Mouse (Mus musculus): ENCODE measurements around the gene Ormdl3.
A peak's percentile ranks its signal among the peaks of the same experiment; 100 is the strongest.

The Ormdl3 gene

DNA sequence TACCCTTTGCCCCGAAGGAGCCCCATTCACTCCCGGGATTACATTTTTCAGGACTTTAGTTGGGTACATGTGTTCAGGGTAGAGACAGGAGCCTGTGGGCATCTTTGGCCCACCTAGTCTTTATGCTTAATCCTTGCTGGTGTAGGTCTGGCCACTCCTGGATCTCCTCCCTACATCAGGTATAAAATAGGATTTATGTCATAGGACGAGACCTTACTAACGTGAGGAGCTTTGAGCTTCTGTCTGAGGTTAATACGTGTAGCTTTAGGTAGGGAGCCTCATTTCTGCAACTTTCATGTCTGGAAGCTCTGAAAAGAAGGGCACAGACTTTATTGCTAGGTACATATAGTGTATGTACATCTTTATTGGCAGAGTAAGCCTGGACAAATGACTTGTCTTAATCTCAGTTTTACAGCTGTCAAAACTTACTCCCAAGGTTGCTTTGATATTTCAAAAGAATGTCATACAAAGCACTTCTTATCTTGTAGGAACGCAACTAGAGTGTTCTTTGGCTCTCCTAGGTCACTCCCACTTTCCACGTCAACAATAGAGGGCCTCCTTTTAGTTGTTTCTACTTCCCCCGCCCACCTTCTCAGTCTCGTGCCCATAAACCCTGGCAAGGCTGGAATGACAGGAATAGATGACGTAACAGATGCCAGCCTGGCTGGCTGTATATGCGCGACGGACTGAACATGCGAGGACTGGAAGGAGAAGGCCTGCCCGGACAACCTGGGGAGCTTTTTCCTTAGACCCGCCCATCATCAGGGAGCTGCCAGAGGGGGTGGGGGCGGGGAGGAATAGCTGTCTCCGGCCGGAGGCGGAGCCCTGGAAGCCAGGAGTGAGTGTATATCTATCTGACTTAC lies 747 bp upstream of the Ormdl3 start:
- peak; percentile 83 to 84 for DNase-seq

DNA sequence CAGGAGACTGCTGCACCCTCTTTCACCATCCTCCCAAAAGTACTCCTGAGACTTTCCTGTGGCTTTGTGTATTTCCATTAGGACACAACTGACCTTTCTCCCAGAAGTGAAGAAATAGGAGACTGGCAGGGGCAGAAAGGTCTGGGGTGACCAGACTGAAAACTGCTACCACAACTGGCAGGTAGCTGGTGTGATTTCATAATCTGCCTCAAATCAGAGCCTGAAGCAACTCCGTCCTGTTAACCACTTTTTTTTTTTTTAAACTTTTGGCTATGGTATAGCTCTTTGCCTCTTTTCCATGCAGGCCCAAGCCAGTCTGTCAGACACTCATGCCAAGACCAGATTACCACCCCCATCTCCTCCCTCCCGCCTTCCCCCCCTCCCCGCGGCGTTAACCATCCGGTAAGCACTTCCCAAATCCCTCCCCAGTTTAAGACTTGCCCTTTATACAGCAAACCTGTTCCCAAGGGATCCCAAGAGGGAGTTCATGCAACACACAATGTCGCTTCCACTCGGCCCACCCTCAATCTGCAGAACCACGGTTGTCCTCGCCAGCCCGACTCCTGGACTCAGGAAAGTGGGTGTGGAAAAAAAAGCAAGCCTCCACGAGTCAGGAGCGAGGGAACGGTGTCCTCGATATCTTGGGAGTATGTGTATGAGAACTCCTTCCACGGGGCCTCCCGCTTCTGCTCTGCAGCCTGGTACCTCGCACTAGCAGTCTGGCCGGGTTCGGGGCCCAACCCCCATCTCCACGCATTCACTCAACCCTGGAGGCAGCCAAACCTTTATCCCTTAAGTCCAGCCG lies 879 bp downstream of the Ormdl3 start:
- DNase-seq: peak in 1 of 2 experiments; percentile 56

DNA sequence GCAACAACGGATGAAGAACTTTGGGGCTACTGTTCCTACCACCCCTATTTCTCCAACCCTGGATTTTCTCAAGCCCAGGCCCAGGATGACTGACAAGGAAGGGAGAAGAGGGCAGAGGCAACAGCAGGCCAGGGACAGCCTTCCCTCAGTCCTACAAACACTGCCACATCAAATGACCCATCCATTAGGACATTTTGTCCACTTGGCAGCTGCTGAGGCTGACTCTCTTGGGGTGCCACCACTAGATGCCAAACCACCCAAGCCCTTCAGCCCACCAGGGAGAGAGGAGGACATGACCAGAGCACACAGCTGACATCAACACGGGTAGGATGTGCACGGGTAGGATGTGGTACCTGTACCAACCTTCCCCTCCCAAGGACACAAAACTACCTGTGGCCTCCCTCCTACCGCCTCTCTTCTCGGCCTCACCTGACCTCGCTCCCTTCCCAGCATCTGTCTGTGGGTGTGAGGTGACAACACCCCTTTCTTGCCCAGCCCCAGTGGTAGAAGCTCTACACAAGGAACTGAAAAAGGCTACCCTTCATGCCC lies 2.5 kb downstream of the Ormdl3 start:
- no peak for DNase-seq

DNA sequence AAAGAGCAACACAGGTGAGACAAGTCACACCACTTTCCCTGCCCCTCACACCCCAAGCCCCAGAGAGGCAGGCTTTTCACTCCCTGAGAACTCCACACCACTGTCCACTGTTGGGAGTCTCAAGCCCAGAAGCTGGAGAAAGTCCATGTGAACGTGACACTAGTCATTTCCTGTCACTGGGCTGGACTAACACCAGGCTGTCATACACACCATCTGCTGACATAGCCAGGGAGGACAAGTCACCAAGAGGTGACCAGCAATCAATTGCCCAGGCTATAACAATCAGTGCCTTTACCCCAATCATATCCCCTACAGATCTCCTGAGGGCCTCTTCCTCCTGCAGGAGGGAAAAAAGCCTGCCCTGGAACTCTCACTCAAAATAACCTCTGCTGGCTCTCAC lies 3.0 kb downstream of the Ormdl3 start:
- DNase-seq: no peak

DNA sequence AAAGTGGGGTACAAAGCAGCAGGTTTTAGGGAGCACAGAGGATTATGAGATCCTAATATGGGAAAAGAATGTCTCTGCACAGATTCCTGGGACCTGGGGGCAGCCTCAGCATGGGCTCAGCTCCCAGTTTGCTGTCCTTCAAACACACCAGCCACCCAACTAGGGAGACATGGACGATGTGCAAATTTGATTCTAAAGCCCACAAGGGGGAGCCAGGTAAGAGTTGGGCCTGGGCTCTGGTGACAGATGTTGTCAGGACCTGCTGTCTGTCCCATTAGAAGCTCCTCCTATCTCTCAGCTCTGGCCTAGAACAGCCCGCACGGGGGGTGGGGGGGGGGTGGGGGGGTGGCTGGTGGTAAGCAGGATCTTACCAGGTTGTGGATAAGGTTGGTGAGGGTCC lies 3.6 kb downstream of the Ormdl3 start:
- no peak for DNase-seq

DNA sequence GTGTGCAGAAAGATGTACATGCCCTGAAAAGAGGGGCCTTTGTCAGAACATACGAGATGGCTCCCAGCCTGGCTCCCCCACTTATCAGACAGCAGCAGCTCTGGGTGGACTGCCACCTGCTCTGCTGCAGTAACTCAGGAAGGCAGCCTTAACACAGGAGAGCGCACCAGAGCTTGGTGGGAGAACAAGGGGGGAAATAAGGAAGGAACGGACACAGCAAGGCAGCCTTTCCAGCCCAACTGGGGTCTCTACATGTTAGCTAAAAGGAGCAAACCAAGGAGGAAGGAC lies 4.0 kb downstream of the Ormdl3 start:
- no peak for DNase-seq

DNA sequence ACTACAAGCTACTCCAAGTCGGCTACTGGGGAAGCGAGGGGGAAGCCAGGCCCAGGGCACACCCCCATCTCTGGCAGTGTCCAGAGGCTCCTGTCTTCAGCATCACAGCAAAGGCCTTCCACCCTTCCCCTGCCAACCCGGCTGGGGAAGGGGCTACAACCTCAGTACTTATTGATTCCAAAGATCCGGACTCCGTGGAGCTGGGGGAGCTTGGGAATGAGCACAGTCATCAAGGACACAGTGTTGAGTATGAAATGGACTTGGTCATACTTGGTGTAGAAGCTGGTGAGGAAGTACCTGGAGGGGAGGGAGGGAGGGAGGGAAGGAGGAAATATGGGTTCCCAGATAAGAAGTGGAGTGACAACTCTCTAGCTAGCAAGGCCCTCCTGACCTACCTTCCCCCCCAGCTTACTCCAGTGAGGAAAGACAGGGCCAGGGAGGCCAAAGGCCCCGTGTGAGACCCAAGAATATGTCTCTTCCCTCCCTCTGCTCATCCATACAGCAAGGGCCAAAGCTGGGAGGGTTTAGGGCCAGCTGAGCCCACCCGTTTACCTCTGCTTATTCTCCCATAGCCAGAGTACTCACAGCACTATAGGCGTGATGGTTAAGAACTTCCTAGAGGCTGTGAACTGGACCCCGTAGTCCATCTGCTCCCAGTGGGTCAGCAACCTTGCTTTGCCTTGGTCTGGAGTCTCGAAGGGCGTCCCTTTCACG lies 4.5 kb downstream of the Ormdl3 start:
- no peak for DNase-seq

DNA sequence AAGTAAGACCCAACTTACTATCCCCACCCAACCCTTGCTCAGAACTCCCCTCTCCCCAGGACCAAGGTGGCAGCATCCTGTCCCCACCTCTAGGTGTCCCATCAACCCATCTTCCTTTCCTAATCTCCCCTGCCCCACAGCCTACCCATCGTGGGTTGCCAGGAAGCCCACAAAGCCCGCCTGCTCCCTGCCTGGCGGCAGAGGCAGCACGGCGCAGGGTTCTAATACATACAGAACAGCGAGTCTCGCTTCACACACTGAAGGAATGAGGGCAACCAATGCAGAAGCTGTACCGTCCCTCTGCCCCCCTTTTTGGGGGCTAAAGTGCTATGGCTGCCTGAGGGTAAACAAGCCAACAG lies 5.2 kb downstream of the Ormdl3 start:
- no peak for DNase-seq

DNA sequence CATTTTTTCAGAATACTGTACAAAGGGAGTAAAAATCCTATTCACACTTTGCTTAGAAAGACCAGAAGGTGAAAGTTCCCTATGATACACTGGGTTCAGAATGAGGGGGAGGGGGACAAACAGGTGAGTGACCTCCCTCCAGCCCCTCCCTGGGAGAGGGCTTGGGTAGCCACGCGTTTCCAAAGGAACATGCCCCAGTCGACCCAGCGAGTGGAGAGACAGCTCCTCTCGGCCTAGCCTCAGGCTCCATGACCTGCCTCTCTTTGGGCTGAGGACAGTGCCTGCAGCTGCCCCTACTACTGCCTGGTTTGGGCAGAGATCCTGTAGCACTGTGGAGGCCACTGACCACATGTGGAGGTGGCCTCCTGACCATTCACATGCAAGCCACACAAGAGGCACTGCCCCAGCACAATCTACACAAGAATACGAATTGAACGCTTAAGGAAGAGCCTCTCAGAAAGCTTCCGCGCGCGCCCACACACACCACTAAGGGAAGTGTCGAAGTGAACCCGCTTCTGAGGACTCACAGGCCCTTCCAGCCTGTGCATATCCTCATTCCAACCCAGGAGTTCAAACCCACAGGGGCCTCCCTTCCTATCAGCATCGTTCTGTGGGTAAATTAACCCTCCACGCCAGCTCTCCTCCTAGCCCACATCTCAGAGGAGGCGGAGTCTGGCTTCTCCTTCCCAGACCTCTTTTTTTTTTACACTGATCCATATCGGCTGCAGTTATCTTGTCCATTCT lies 5.7 kb downstream of the Ormdl3 start:
- no peak for DNase-seq

DNA sequence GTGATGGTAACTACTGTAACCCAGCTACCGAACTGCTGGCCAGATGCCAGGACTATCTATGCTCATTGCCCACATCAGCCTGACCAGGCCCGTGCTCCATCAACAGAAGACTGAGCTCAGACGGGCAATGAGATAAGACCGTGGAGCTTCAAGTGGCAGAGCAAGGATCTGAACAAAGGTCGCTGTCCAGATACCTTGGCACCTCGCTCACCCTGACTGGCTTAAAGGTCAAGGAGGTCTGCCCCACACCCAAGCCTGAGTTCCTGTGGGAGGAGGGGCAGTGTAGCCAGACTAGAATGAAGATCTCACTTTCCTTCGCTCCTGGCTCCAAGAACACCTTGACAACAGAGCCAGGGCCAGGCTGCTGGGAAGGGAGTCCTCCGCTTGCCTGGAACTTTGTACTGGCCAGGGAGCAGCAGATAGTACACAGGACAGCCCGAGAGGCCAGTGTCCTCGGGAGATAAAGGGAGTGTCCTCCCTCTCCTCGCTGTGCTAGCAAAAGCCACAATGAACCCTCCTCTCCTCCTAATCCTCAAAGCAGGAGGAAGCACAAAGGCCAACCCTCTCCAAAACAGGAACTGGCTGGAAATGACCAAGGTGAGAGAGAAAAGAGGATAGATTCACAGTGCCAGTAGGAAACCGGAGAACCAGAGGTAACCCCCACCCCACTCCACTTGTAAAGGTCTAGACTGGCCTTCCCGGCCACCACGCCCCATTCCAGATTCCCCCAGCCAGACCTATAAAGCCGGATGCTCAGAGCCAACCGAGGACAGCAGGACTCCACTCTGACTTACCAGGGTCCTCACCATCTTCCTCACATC lies 6.7 kb downstream of the Ormdl3 start:
- DNase-seq: peak in 1 of 2 experiments; percentile 56

DNA sequence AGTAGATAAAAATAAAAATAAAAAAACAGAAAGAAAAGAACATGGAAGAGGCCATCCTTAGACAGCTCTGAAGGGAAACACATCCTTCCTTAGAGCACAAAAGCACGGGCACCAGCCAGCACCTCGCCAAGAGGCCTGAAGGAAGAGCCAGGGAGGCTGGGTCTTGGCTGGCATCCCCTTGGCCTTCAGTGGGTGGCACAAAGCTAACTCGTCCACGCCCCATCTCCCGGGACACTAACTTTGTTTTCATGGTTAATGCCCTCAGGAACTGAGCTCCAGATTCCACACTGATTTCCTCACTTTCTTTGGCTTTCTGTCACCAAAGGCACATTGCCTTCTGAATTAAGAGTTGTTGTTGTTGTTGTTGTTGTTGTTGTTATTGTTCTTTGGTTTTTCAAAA lies 9.4 kb downstream of the Ormdl3 start:
- no peak for DNase-seq

DNA sequence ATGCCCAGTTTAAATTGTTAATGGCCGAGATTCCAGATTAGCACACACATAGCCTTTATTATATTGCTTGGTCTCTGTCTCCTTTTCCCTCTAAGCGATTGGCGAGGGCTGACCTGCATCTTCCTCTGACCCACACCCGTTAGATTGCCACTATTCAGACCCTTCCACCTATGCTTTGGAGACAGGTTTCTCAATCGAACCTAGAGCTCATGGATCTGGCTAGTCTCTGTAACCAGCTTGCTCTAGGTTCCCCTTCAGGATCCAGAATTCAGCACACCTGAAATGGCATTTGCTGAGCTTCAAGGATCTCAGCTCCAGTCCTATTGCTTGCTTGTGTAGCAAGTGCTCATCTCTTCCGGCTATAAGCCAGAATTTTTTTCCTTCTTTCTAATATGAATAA lies 17.7 kb downstream of the Ormdl3 start:
- no peak for DNase-seq

DNA sequence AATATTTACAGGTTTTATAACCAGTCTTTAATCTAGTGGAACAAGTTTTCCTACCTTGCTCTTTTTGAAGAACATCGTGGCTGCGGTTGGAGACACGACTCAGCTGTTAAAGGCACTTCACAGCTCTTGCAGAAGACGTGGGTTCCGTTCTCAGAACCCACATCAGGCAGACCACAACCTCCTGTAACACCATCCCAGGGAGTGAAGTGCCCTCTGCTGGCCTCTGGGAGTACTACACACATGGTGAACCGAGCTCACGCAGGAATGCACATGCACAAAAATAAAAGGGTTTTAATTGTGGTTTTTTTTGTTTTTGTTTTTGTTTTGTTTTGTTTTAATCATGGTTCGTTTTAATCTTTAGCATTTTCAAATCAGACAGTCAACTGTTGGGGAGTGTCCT lies 18.8 kb downstream of the Ormdl3 start:
- DNase-seq: no peak

DNA sequence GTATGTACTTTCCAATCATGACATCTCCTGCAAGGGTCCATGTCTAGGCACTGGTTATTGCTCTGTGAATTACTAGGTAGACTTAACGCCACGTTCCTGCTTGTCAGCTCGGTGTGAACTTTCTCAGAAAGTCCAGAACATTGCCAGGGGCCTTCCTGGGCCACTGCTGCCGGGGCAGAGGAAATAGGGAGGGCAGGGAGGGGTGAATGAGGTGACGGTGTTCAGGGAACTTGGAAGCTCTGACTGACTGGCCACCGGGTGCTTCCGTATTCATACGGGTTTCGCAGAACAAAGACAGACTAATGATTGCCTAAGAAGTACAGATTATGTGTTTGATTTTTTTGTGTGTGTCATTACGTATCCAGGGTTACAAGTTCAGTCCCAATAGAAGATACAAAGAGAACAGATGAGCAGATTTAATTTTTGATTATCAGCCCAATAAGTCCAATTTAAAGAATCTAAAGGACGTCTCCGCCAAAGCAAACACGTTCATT lies 23.2 kb downstream of the Ormdl3 start:
- DNase-seq: no peak

DNA sequence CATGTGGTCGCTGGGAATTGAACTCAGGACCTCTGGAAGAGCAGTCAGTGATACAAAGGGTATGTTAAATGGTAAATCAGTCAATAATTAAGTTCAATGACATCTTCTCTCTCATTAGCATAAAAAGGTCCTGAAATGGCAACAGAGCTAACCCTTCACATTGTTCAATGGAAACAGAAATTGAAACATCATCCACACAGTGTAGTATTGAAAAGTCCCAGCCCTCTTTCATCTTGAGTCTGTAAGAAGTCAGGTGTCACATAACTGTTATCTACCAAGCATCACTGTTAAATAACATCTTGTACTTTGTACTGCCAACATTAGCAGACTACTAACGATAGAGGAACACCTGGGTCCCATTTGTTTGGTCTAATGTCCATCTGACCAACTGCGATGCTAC lies 24.1 kb downstream of the Ormdl3 start:
- DNase-seq: no peak

DNA sequence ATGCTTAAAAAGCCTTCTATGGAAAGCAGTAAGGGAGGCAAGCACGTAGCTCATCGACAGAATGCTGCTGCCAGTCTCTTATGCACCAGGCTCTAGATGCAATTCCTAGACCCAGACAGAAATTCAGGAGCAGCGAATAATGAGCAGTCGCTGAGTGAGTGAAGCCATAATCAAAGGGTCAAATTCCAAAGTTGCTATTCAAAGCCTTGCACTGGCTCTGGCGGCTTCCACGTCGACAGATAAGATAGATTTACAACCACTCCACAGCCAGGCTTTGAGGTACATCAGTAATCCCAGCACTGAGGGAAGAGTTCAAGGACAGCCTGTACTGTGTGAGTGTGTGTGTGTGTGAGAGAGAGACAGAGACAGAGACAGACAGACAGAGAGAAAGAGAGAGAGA lies 26.2 kb downstream of the Ormdl3 start:
- no peak for DNase-seq

DNA sequence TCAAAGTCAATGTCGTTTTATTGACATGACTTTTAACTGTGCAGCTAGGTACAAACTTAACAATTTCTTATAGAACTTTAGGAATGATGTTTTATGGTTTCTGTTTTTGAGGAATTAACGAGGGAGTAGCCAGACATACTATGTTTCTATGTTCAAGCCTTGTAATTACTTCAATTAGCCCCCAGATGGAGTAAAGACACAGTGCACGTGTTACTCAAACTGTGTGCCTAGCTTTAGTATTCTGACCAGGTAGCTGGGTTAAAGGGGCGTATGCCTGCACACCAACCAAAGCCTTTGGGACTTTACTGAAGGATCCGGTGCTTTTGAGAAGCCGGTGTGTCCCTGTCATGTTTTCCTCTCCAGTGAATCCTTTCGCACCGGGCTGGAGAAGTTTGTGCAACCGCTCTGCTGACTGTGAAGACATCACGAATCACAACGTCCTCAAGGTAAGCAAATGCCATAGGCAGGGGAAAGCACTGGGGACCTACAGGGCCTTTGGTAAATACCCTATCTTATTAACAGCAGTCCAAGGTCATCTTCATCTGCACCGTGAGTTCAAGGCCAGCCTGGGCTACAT lies 32.0 kb downstream of the Ormdl3 start:
- no peak for DNase-seq

DNA sequence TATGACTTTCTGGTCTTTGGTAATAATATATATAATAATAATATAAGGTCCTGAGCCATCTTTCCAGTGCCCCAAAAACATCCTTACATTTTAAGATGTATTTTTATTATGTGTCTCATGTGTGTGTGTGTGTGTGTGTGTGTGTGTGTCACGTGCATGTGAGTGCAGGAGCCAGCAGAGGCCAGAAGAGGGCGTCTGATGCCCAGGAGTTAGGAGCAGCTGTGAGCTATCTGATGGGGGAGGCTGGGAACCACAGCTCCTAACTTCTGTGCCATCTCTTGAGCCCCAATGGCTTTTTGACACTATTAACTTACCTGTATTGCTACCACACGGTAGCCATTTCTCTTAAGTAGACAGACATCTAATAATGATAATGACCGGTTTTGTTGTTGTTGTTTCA lies 33.2 kb downstream of the Ormdl3 start:
- no peak for DNase-seq

DNA sequence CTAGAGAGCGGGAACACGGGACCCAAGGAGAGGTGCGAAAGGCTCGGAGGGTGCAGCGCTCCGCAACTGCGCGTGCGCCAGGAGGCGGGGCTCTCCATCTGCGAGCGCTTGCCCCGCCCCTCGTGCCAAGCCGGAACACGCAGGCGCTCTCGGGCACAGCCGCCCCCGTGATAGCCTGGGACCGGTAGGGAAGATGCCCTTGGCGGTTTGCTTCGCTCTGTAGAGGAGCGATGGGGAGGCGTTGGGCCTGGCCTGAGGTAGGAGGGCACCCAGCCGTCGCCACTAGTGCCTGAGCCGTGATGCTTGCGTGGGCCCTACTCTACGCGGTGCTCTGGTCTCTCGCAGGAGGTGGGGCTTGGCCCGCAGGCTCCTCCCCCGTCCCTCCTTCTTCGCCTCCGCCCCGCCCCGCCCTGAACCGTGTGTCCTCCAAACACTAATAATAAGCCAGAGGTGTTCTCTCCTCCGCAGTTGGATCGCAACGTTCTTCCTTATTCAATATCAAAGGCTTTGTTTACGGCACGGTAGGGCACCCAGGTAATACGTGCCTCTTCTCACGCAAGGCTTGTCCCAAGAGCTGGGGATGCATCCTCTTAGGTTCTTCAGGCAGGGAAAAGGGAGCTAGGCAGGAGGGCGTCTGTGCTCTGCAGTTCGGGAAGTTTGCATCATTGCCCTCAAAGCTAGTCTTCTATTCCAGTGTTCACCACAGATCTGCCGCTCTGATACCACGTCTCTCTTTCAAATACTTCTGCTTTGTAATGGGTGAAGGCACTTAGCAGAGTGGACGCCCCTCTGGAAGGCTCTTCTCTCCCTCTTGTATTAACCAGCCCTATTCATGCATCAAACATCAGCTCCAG lies 36.0 kb downstream of the Ormdl3 start, which contains the start of gene Zpbp2:
Zpbp2 (plus strand) TSS at position 123 of the 854 bp plus-strand sequence.
- peak; percentile 77 to 91 for DNase-seq

DNA sequence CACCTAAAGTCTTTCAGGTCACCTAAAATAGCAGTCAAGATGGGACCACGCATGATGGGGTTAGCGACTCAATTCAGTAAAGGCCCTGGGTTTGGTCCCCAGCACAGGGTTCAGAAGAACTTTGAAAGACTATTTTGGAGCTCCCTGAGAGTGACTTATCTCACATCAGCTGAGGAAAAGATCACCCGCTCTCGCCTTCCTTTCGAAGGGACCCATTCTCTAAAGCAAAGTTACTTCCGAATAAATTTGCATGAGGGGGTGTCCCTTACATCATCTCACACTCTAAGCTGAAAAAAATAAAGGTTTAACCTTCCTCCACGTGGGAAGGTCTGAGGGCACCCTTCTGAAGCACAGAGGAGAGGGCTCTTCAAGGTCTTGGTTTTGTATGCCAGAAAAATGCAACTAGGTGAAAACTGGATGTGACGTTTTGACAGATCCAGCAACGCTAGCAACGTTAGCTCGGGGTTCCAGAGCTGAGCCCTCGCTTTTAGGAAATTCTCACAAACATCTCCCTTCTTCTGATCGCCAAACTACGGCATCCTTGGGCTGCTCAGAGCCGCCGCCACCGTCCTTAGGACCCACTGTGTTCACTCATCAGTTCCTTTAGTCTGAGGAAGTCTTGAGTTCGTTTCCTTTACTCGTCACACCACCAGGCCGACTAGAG lies 36.7 kb downstream of the Ormdl3 start:
- DNase-seq: no peak

Data from kidney, postnatal 36 days (tissue).